In the genomic region with DNA sequence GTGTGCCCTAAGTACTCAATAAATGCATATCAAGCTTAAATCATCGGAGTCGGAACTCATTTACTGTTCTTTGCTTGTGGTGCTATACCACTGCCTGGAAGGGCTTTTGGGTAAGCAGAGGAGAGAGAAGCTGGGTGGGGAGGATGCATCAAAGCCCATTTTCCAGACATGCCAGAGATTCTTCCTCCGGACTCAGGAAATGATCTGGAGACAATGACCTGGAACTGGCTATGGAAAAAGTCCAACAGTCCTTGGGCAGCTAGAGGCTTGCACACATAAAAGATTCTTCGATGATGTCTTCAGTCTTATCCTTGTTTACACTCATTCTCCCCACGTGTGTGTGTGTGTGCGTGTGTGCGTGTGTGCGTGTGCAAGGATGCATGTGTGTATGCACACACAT, we compare ENCODE assay signal across 25 mouse cellular contexts. TPM values are rescaled to one million over a fixed set of nuclear protein-coding genes. Genes with fewer than 3 reads are reported as not detected.
DNase-seq lines count a peak whose midpoint lies in the region; ATAC-seq and TF ChIP-seq lines count a peak whose summit lies in the region.
"Had no signal": no experiment of that assay in that cellular context is flagged by ENCODE, and none has a peak within 500 bp of the region (broad histone marks: within the 10 kb centered on the region; RNA-seq: fewer than 3 reads in every experiment).

No protein-coding gene starts in this region.

- H3K27me3 ChIP-seq in intestine, embryonic 15.5 days (replicated peaks): no peaks in the 10 kb centered on the region
- H3K27me3 ChIP-seq in intestine, postnatal 0 days (replicated peaks; ENCODE audit: control insufficient read depth, insufficient read depth, low read length): no peaks in the 10 kb centered on the region
- no peaks in the 10 kb centered on the region for H3K27me3 ChIP-seq in lung, postnatal 0 days (replicated peaks; ENCODE audit: insufficient read depth, low read length)
- H3K27me3 ChIP-seq: CH12.LX; embryonic facial prominence, embryonic 12.5 days; forebrain, embryonic 13.5 days had no signal

- no peak for ATAC-seq in intestine, embryonic 15.5 days
- ATAC-seq in intestine, postnatal 0 days: no peak
- no peak for ATAC-seq in lung, postnatal 0 days
- ATAC-seq: activated CD4-positive, CD25-positive, alpha-beta regulatory T cell, adult 4 months; CD4-positive, CD25-positive, alpha-beta regulatory T cell, adult 4 months; forebrain, embryonic 13.5 days; Patski had no signal

- TF ChIP-seq CTCF in intestine, postnatal 0 days (IDR thresholded peaks at IDR 0.05; ENCODE audit: low read depth): no peak
- TF ChIP-seq CTCF in lung, postnatal 0 days (IDR thresholded peaks at IDR 0.05): no peak

- 0 out of 2 replicates have a peak, but pooled peaks cover 4% of the 10 kb centered on the region for H3K4me1 ChIP-seq in intestine, embryonic 15.5 days (replicated peaks)
- H3K4me1 ChIP-seq in intestine, postnatal 0 days (replicated peaks; ENCODE audit: control insufficient read depth, insufficient read depth, low read length): no peaks in the 10 kb centered on the region
- no peaks in the 10 kb centered on the region for H3K4me1 ChIP-seq in lung, postnatal 0 days (ENCODE audit: insufficient read depth, low read depth, low read length)
- H3K4me1 ChIP-seq: forebrain, embryonic 13.5 days had no signal

- DNase-seq in kidney, adult 9 months: peak; percentile 33
- no peak for DNase-seq in kidney, postnatal 10 days
- DNase-seq in lung, postnatal 10 days: peak; percentile 46
- no peak for DNase-seq in lung, postnatal 0 days (ENCODE audit: low spot score)
- peak; percentile 48 for DNase-seq in lung, postnatal 25 days (ENCODE audit: low spot score)
- DNase-seq in lung, adult 18-20 months: no peak
- DNase-seq: adrenal gland, adult 8-10 months; adrenal gland, postnatal 14 days; adrenal gland, postnatal 36 days; B cell, adult 2 months; cerebellum, adult 11-12 months; cerebellum, adult 2 months; cerebellum, adult 9-10 months; cerebellum, postnatal 10 days; cerebellum, postnatal 25 days had no signal

- no peak overlapping the region for H3K4me2 ChIP-seq in intestine, embryonic 15.5 days (replicated peaks)
- H3K4me2 ChIP-seq in intestine, postnatal 0 days (replicated peaks; ENCODE audit: low read depth): no peak overlapping the region
- no peak overlapping the region for H3K4me2 ChIP-seq in lung, postnatal 0 days (replicated peaks; ENCODE audit: low read depth, low read length)
- H3K4me2 ChIP-seq: embryonic facial prominence, embryonic 12.5 days; forebrain, embryonic 13.5 days had no signal

- H3K4me3 ChIP-seq in intestine, embryonic 15.5 days (replicated peaks): no peak overlapping the region
- H3K4me3 ChIP-seq in intestine, postnatal 0 days (ENCODE audit: low read depth, low read length): no peak overlapping the region
- H3K4me3 ChIP-seq in lung, postnatal 0 days (ENCODE audit: low read depth, low read length): no peak overlapping the region
- H3K4me3 ChIP-seq: embryonic facial prominence, embryonic 10.5 days; embryonic facial prominence, embryonic 12.5 days; forebrain, embryonic 13.5 days had no signal

- no peaks in the 10 kb centered on the region for H3K36me3 ChIP-seq in intestine, embryonic 15.5 days
- H3K36me3 ChIP-seq in intestine, postnatal 0 days (ENCODE audit: control insufficient read depth, insufficient read depth): peaks cover 6% of the 10 kb centered on the region; the same call in 1 of the 2 replicates
- H3K36me3 ChIP-seq in lung, postnatal 0 days (ENCODE audit: insufficient read depth, low read length): 0 out of 2 replicates have a peak, but pooled peaks cover 8% of the 10 kb centered on the region
- H3K36me3 ChIP-seq: embryonic facial prominence, embryonic 10.5 days; G1E had no signal

- no peaks in the 10 kb centered on the region for H3K9me3 ChIP-seq in intestine, embryonic 15.5 days
- H3K9me3 ChIP-seq in intestine, postnatal 0 days (ENCODE audit: control insufficient read depth): no peaks in the 10 kb centered on the region
- H3K9me3 ChIP-seq in lung, postnatal 0 days (ENCODE audit: low read length): no peaks in the 10 kb centered on the region
- H3K9me3 ChIP-seq: embryonic facial prominence, embryonic 10.5 days; embryonic facial prominence, embryonic 12.5 days; forebrain, embryonic 13.5 days had no signal

- H3K9ac ChIP-seq in intestine, embryonic 15.5 days: no peak overlapping the region
- H3K9ac ChIP-seq in intestine, postnatal 0 days (ENCODE audit: low read depth, low read length): no peak overlapping the region
- no peak overlapping the region for H3K9ac ChIP-seq in lung, postnatal 0 days (replicated peaks; ENCODE audit: low read depth)
- H3K9ac ChIP-seq: embryonic facial prominence, embryonic 12.5 days; forebrain, embryonic 13.5 days had no signal

- 0 out of 2 replicates have a peak overlapping the region, but pooled peaks have one; percentile 7 for H3K27ac ChIP-seq in intestine, embryonic 15.5 days
- no peak overlapping the region for H3K27ac ChIP-seq in intestine, postnatal 0 days (ENCODE audit: low read depth, low read length)
- no peak overlapping the region for H3K27ac ChIP-seq in lung, postnatal 0 days (ENCODE audit: low read length)
- H3K27ac ChIP-seq: embryonic facial prominence, embryonic 10.5 days; embryonic facial prominence, embryonic 12.5 days; forebrain, embryonic 13.5 days had no signal

- 83% methylated on average over 8 of the region's 8 CpGs for WGBS in intestine, embryonic 15.5 days
- WGBS in intestine, postnatal 0 days: 85% methylated on average over 8 of the region's 8 CpGs
- WGBS in lung, postnatal 0 days: 76% methylated on average over 8 of the region's 8 CpGs

- no peak for TF ChIP-seq EP300 in lung, postnatal 0 days (IDR thresholded peaks at IDR 0.05)

RNA-seq across cellular contexts. Expression of a gene that starts 39.3 kb away (rescaled TPM):
- 0.39 and 0.40 TPM in 2 replicates for polyA plus RNA-seq in intestine, embryonic 15.5 days (2015; fragmentation: Nextera tagmentation; extraction: Ambion mirVana)
- polyA plus RNA-seq in intestine, postnatal 0 days (2015; fragmentation: Nextera tagmentation; extraction: Ambion mirVana): 0.08 and 0.09 TPM in 2 replicates
- 0.13 and 0.17 TPM in 2 replicates for polyA plus RNA-seq in lung, postnatal 0 days (2015; fragmentation: Nextera tagmentation; extraction: Ambion mirVana)
- polyA plus RNA-seq: activated CD4-positive, CD25-positive, alpha-beta regulatory T cell, adult 4 months; CD4-positive, CD25-positive, alpha-beta regulatory T cell, adult 4 months; G1E; Patski had no signal

Comparison
In these comparisons a context has a peak if more than half of its experiments do, and no peak if none do; other contexts are left out.
1. DNase-seq: peak in kidney, adult 9 months (single experiment), lung, postnatal 10 days (single experiment) and lung, postnatal 25 days (single experiment); none in kidney, postnatal 10 days (single experiment), lung, postnatal 0 days (single experiment) and lung, adult 18-20 months (0 of 2).